Mouse (Mus musculus) midbrain, embryonic 10.5 days (tissue): ENCODE results near the gene Sst. TPM values are rescaled to one million over a fixed set of nuclear protein-coding genes. Genes with fewer than 3 reads are reported as not detected.
"Not testable (repeated sequence)": the region's sequence is repeated elsewhere in the genome, so short reads cannot be mapped to it uniquely, and the experiment has no call there.

Source experiments
- DNase-seq: peaks from one replicate; pipeline ENCODE4 v3.0.0-alpha.2; 2017; ENCODE audit warnings: low spot score
- H3K27ac ChIP-seq: fragments of 300-500 bp; sonication (generic); replicated peaks from 2 replicates; pipeline ENCODE4 v1.5.1; 2016; ENCODE audit warnings: mild to moderate bottlenecking
- H3K27me3 ChIP-seq: fragments of 300-500 bp; sonication (generic); 2 replicates; pipeline ENCODE4 v1.6.1; 2016; ENCODE audit warnings: low read depth, mild to moderate bottlenecking; ENCODE audit not compliant: poor library complexity, severe bottlenecking
- H3K36me3 ChIP-seq: fragments of 300-500 bp; sonication (generic); 2 replicates; pipeline ENCODE4 v1.6.1; 2016; ENCODE audit warnings: mild to moderate bottlenecking, moderate library complexity
- H3K4me1 ChIP-seq: fragments of 300-500 bp; sonication (generic); 2 replicates; pipeline ENCODE4 v1.6.1; 2016
- H3K4me3 ChIP-seq: fragments of 300-500 bp; sonication (generic); 2 replicates; pipeline ENCODE4 v1.5.1; 2016; ENCODE audit warnings: mild to moderate bottlenecking, moderate library complexity
- H3K9me3 ChIP-seq: fragments of 300-500 bp; sonication (generic); replicated peaks from 2 replicates; pipeline ENCODE4 v1.6.1; 2016; ENCODE audit warnings: mild to moderate bottlenecking
- WGBS: fragments of 180-500 bp; shearing (Covaris S2); methylation state at CpG from one replicate; pipeline ENCODE4 v1.1.7; 2016; 5-methylcytosine and 5-hydroxymethylcytosine counted together
- polyA plus RNA-seq: library from polyadenylated mRNA; unstranded; fragments of >200 nt; fragmentation: Nextera tagmentation; extraction: Ambion mirVana; gene quantifications from 2 replicates; pipeline ENCODE4 v1.2.1, GENCODE M21; 2016

Sst gene
- polyA plus RNA-seq, 1 experiment from 2014 or later: 39.9 TPM

GRCm38 (mm10) chr16:23908076-23909014, 17.6 kb upstream of the Sst start:
- H3K4me3 ChIP-seq, DNase-seq, H3K36me3 ChIP-seq, H3K4me1 ChIP-seq, H3K9me3 ChIP-seq, H3K27ac ChIP-seq, H3K27me3 ChIP-seq: not testable (repeated sequence)
- 86% methylated on average over 9 of the region's 9 CpGs for WGBS

GRCm38 (mm10) chr16:23906586-23906985, 15.8 kb upstream of the Sst start:
- 89% methylated on average over 3 of the region's 3 CpGs for WGBS

DNA sequence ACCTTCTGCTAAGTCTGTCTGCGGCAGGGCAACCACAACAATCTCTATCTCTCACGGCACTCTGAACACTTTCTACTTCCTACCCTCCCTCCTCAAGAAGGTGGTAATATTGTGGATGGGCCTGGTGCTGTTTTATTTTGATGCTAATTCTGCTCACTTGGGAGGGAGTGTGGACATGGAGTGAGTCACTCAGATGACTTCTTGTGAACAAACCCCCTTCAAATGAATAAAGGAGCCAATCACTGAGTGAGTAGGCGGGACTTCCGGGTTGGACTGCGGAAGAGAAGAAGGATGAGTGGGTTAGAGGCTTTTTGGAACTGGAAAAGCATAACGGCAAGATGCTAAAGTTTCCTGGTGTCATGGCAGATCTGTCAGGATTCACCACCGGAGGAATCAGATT, 10.7 kb upstream of the Sst start:
- DNase-seq: no peak
- H3K9me3 ChIP-seq: no peaks in the 10 kb centered on the region
- no peaks in the 10 kb centered on the region for H3K36me3 ChIP-seq
- H3K4me1 ChIP-seq: peaks cover 17% of the 10 kb centered on the region
- 91% methylated on average over 7 of the region's 7 CpGs for WGBS
- H3K27ac ChIP-seq: no peak overlapping the region
- no peak overlapping the region for H3K4me3 ChIP-seq
- H3K27me3 ChIP-seq: peaks cover 13% of the 10 kb centered on the region; the same call in 1 of the 2 replicates

More at GRCm38 (mm10) chr16:23906586-23906985, 15.8 kb upstream of the Sst start:
- not testable (repeated sequence) for H3K27ac ChIP-seq, DNase-seq, H3K36me3 ChIP-seq, H3K4me3 ChIP-seq, H3K27me3 ChIP-seq, H3K9me3 ChIP-seq, H3K4me1 ChIP-seq

DNA sequence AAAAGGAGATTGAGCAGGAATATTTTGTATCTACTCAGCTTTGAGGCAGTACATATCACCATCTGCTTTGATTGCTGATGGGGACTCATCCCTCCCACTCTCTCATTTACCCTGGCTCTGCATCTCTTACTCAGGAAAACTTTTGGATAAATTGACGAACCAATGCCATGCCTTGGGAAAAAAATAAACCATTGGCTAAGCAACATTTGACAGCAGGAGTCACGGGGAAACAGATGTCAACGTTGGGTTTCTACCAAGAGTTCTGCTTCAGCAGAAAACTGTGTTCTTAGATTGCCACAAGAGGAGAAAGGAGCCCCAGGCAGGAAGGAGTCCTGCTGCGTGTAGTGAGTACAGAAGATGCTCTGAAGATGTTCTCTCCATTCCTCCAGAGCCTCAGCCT, 9.3 kb upstream of the Sst start:
- no peaks in the 10 kb centered on the region for H3K9me3 ChIP-seq
- 89% methylated on average over 4 of the region's 4 CpGs for WGBS
- peaks cover 13% of the 10 kb centered on the region; the same call in 1 of the 2 replicates for H3K27me3 ChIP-seq
- no peak overlapping the region for H3K27ac ChIP-seq
- DNase-seq: no peak
- H3K4me1 ChIP-seq: peaks cover 17% of the 10 kb centered on the region
- no peaks in the 10 kb centered on the region for H3K36me3 ChIP-seq
- H3K4me3 ChIP-seq: no peak overlapping the region

DNA sequence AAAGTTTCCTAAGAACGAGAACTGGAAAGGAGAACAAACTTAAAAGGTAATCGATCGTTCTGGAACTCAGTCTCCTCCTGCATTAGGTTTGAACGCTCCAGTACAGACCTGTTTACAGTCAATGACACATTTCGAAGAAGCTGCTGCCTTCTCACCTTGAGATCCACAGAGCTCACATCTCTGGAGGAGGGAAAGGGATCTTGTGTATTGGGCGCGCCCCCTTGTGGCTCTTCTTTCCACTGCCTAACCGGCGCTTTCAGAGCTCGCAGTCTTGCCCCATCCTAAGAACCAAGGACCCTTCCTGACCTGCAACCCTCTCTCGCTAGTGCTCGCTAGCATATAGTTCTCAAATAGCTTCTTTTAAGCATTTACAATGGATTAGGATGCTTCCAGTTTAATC, 8.1 kb upstream of the Sst start:
- Histone ChIP-seq H3K36me3 (no peaks in the 10 kb centered on the region), H3K9me3 (no peaks in the 10 kb centered on the region), H3K27ac (no peak overlapping the region), H3K27me3 (peaks cover 13% of the 10 kb centered on the region; the same call in 1 of the 2 replicates), H3K4me1 (peaks cover 17% of the 10 kb centered on the region), H3K4me3 (0 out of 2 replicates have a peak overlapping the region, but pooled peaks have one; percentile 44)
- peak; percentile 79 for DNase-seq
- 18% methylated on average over 12 of the region's 12 CpGs for WGBS

DNA sequence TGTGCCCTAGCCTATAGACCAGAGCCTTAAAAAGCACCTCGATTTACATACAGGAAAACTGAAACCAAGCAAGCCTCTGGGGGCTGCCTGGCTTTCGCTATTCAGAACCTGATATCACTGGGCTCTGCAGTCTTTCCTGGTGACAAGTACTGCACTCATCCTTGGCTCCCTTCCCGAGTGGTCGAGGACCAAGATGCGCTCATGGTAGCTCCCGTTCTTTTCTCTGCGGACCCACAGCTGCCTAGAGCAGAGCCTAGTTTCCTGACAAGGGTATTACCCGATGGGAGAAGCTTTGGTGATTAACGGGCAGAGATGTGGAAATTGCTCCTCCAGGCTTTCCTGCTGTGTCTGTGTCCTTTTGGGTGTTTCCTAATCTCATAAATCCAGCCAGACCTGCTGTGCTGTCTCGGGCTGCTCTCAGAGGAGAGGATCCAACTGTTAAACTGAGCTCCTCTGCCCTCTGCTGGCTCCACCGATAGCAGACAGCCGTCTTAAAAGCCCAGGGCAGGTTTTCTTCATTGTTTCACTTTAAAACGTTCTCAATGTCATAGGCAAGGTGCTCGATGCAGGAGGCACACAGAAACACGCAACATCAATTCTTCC, 7.3 kb upstream of the Sst start:
- DNase-seq: peak; percentile 67
- Histone ChIP-seq H3K4me1 (peaks cover 17% of the 10 kb centered on the region), H3K36me3 (no peaks in the 10 kb centered on the region), H3K4me3 (peak overlapping the region; percentile 44), H3K27me3 (peaks cover 13% of the 10 kb centered on the region; the same call in 1 of the 2 replicates), H3K9me3 (no peaks in the 10 kb centered on the region), H3K27ac (peak overlapping the region; percentile 28; the same call in 1 of the 2 replicates)
- 17% methylated on average over 15 of the region's 15 CpGs for WGBS

DNA sequence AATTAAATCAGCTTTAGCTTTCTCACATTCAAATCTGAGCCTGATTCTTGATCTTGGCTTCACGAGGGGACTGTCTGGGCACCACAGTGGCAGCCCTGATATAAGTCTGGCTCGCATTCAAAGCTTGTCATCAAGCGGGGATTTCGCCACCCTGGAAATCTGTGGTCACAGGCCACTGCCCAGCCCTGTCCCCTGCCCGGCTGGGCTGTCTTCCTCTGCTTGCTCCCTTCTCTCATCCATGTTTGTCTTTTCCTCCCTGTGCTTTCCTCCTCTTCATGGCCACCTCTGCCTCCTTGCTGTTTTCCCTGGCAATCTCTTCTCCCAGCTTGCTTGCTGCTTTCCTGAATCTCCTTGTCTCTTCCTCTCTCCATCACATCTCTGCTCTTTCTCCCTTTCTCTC, 6.7 kb upstream of the Sst start:
- H3K9me3 ChIP-seq: no peaks in the 10 kb centered on the region
- peaks cover 17% of the 10 kb centered on the region for H3K27me3 ChIP-seq
- WGBS: 65% methylated on average over 5 of the region's 5 CpGs
- no peak overlapping the region for H3K27ac ChIP-seq
- peak overlapping the region; percentile 44; the same call in 1 of the 2 replicates for H3K4me3 ChIP-seq
- no peak for DNase-seq
- H3K4me1 ChIP-seq: peaks cover 17% of the 10 kb centered on the region
- H3K36me3 ChIP-seq: no peaks in the 10 kb centered on the region

GRCm38 (mm10) chr16:23895135-23895534, 4.4 kb upstream of the Sst start:
- Histone ChIP-seq H3K27ac (no peak overlapping the region), H3K9me3 (no peaks in the 10 kb centered on the region), H3K4me1 (peaks cover 23% of the 10 kb centered on the region), H3K36me3 (no peaks in the 10 kb centered on the region), H3K27me3 (peaks cover 41% of the 10 kb centered on the region), H3K4me3 (no peak overlapping the region)
- no peak for DNase-seq
- WGBS: 87% methylated on average over 3 of the region's 3 CpGs

DNA sequence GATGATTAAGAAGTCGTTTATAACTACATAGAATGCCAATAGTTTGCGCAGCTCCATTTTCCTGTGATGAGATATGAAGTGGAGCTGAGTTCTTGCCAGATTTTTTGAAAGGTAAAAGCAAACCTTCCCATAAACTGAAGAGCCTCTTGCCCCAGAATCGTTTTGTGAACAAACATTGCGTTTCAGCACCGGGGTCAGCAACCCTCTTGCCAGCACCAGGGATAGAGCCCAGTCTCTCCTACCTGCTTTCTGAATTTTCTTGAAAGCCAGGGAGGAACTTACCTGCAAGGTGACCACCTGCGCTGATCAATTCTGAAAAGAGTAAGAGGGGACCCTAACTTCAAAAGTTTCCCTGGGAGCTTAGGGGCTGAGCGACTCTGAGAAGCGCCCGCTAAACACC, 607 bp downstream of the Sst start:
- H3K27ac ChIP-seq: no peak overlapping the region
- H3K36me3 ChIP-seq: no peaks in the 10 kb centered on the region
- no peak for DNase-seq
- peak overlapping the region; percentile 36 for H3K4me3 ChIP-seq
- H3K4me1 ChIP-seq: peaks cover 6% of the 10 kb centered on the region
- H3K9me3 ChIP-seq: no peaks in the 10 kb centered on the region
- H3K27me3 ChIP-seq: peaks cover 35% of the 10 kb centered on the region
- WGBS: 7% methylated on average over 9 of the region's 9 CpGs

DNA sequence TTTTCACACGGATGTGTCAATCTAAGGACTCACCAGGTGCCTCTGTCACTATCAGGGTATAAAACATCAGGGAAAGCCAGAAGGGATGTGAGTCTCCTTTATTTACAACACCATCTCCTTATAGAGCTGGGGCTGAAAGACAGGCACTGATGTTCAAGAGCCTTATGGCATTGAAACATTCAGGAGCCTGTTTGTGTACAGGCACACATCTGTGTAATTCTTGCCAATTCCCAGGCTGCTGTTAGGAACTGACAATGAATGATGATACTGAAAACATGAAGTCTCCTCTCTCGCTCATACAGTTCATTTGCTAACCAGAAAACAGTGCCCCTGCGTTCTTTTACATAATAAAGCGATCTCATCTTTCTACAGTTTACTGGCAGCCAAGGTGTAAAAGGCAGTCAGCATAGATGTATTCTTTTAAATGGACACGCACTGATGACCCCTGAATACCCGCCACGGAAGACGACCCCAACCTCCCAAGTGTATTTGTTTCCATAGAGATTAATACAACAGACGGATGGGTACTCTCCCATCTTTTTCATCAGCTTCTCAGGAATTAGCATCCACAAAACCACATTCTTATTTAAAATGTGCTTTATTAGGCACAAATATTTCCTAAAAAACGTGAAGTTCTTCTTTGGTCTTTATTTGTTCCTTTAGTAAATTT, 2.7 kb downstream of the Sst start:
- Histone ChIP-seq H3K27me3 (peaks cover 35% of the 10 kb centered on the region), H3K27ac (no peak overlapping the region), H3K36me3 (no peaks in the 10 kb centered on the region), H3K9me3 (no peaks in the 10 kb centered on the region), H3K4me1 (peaks cover 6% of the 10 kb centered on the region), H3K4me3 (no peak overlapping the region)
- no peak for DNase-seq
- 74% methylated on average over 10 of the region's 10 CpGs for WGBS

DNA sequence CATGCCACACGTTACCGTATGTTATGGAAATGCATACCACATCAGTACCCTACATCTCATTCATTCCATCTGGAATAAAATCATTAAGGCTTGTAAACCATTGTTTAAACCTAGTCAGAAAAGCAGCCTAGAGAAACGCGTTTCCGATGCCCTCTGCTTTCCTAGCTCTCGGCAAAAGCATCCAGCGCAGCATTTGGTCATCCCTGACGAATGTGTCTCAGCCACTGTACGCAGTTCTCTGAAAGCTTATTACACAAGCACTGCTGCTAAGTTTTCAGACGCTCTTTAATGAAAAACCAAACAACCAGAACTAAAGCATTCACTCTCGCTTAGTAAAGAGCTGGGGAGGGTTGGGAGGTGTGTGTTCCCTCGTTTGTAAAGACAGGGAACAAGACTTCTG, 5.7 kb downstream of the Sst start:
- H3K27me3 ChIP-seq: peaks cover 7% of the 10 kb centered on the region
- no peaks in the 10 kb centered on the region; the same call in 1 of the 2 replicates for H3K4me1 ChIP-seq
- no peak overlapping the region for H3K27ac ChIP-seq
- no peaks in the 10 kb centered on the region for H3K36me3 ChIP-seq
- 88% methylated on average over 12 of the region's 12 CpGs for WGBS
- no peak overlapping the region for H3K4me3 ChIP-seq
- H3K9me3 ChIP-seq: no peaks in the 10 kb centered on the region
- DNase-seq: no peak

- 76% methylated on average over 1 of the region's 1 CpGs for WGBS
- no peak overlapping the region for H3K4me3 ChIP-seq
Measured at GRCm38 (mm10) chr16:23855242-23855641, 35.5 kb downstream of the Sst start.

More at GRCm38 (mm10) chr16:23855242-23855641, 35.5 kb downstream of the Sst start:
- H3K4me1 ChIP-seq: no peaks in the 10 kb centered on the region
- DNase-seq: no peak
- H3K27me3 ChIP-seq: no peaks in the 10 kb centered on the region
- H3K27ac ChIP-seq: no peak overlapping the region
- H3K36me3 ChIP-seq: no peaks in the 10 kb centered on the region
- H3K9me3 ChIP-seq: no peaks in the 10 kb centered on the region
